Comparison of ENCODE assay signal across 10 mouse cellular contexts in the genomic region with DNA sequence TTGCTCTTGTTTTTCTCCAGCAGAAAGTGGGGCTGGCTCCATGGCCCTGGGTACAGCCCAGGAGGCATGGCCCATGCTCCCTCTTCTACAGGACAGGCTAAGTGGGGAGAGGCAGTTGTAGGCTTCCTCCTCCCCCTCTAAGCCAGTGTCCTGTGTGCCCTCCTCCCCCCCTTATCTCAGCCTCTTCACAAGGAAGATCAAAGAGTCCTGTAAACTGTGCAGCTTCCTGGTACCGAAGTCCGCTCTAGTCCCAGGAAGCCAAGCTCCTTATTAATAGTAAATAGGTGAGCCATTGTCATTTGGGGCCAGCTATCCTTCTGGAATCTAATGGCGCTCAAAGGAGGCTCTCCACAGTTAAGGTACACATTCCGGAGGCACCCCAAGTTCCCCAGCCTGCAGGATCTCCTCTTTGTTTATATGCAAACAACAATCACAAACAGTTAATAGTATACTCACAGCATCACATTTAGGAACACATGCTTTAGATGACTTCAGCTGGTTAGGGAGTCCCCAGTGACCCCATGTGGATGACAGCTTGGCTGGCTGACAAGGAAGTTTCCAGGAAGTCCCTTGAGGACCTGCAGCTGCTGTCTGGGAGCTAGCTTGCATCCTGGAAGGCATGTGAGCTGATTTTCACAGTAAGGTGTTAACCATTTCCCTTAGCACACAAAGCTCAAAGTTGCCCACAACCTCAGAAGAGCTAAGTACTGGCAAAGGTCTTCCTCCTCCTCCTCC. TPM values are rescaled to one million over a fixed set of nuclear protein-coding genes. Genes with fewer than 3 reads are reported as not detected.
DNase-seq lines count a peak whose midpoint lies in the region.
"Had no signal": no experiment of that assay in that cellular context is flagged by ENCODE, and none has a peak within 500 bp of the region (broad histone marks: within the 10 kb centered on the region; RNA-seq: fewer than 3 reads in every experiment).

No protein-coding gene starts in this region.

- DNase-seq in adrenal gland, postnatal 10 days, result peak; percentile 50
- no peak for DNase-seq in adrenal gland, adult 18-20 months (ENCODE audit: low spot score in 2 of 2)
- peak; percentile 9 for DNase-seq in thymus, postnatal 0 days (ENCODE audit: low spot score)
- no peak for DNase-seq in thymus, postnatal 36 days
- peak; percentile 83 for DNase-seq in kidney, postnatal 14 days
- DNase-seq in yolk sac, embryonic 10.5 days (ENCODE audit: low spot score), result peak; percentile 76
- no peak for DNase-seq in testis, postnatal 14 days (ENCODE audit: low spot score)
- DNase-seq in left cerebral cortex, adult 9 months (ENCODE audit: low spot score in 2 of 2), result no peak

RNA-seq across cellular contexts. Expression of gene Gpam, which starts 9.8 kb away (rescaled TPM):
- total RNA-seq in adrenal gland, postnatal 10 days (2021), result 100 to 1,000 TPM; 174 to 215 TPM
- 100 to 1,000 TPM in 1 of 2 experiments, 10 to 100 TPM in 1; 87.8 to 419 TPM for total RNA-seq in adrenal gland, adult 18-20 months (2021)
- polyA plus RNA-seq in thymus, postnatal 0 days (2015; fragmentation: Nextera tagmentation; extraction: Ambion mirVana), result 6.0 and 6.4 TPM in 2 replicates

RNA-seq across cellular contexts. Expression of gene Tectb, which starts 43.7 kb away (rescaled TPM):
- under 1 TPM; 0.45 to 0.55 TPM for total RNA-seq in adrenal gland, postnatal 10 days (2021)
- 1 to 10 TPM in 1 of 2 experiments, under 1 TPM in 1; 0.22 to 1.1 TPM for total RNA-seq in adrenal gland, adult 18-20 months (2021)
- 0.24 and 0.60 TPM in 2 replicates for polyA plus RNA-seq in thymus, postnatal 0 days (2015; fragmentation: Nextera tagmentation; extraction: Ambion mirVana)
- polyA plus RNA-seq: neural tube, embryonic 12.5 days; spleen, adult 2 months had no signal

Comparison
In these comparisons a context has a peak if more than half of its experiments do, and no peak if none do; other contexts are left out.
1. DNase-seq: peak in adrenal gland, postnatal 10 days (single experiment), thymus, postnatal 0 days (single experiment), kidney, postnatal 14 days (single experiment) and yolk sac, embryonic 10.5 days (single experiment); none in adrenal gland, adult 18-20 months (0 of 2), thymus, postnatal 36 days (0 of 2), testis, postnatal 14 days (single experiment) and left cerebral cortex, adult 9 months (0 of 2).